Mouse (Mus musculus) mature B cell (primary cell): ENCODE results near the gene Rpp25l.
"Not testable (repeated sequence)": the region's sequence is repeated elsewhere in the genome, so short reads cannot be mapped to it uniquely, and the experiment has no call there.

Experiments used
- in situ Hi-C: fragments of 300-500 bp; cut with MboI; formaldehyde crosslinking; loops from 2 replicates; pipeline ENCODE4 v1.14.3; 2019

Gene Rpp25l

DNA sequence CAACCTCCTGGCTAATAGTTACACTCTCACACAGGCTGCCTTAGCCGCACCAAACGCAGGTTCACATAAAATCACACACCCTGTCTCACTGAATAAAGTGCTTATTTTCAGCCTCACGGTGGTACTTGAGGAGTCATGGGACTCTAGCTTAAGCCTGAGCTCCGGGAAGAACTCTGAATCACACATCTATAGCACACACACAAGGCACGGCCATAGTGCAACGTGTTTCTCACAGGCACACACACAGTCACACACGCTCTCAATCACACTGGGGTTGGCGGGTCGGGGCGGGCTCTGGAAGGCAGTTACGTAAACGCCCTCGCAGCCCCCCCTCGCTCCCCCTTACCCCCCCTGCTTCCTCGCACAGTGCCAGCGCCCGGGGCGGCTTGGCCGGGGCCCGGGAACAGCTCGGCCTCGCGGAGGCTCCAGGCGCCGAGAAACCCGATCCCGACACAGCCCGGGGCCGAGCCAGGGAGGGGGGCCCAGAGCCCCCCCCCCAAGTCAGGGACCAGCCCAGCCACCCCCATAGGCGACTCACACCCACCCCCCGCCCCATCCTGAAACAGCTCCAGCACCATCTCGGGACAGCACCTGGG is 14.8 kb downstream of the Rpp25l start:
- in situ Hi-C loops, result not testable (repeated sequence)

- in situ Hi-C loops, result not testable (repeated sequence)
Observed at GRCm38 (mm10) chr4:41696930-41697841, 16.1 kb downstream of the Rpp25l start, which contains the start of gene Cntfr. Gene Cntfr, minus strand, starts transcription at chr4:41697089.

DNA sequence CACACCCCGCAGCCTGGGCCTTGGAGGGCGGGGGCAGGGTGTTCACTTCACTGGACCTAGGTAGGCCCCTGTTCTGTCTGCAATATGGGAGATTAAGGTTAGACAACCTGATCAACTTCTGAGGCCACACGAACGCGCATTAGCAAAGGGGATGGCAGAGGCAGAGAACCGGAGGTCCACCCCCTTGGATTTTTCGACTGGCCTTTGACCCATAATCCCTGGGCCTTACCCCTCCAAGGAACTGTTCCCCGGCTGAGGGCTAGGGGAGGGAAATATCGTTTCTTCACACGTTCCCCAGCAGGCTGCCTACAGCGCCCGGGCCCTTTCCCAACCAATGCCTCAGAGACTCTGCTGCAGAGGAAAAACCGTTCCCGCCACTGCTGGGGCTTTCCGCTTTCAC is 16.9 kb downstream of the Rpp25l start:
- in situ Hi-C loops, result not testable (repeated sequence)

- in situ Hi-C loops, result not testable (repeated sequence)
Observed at GRCm38 (mm10) chr4:41695800-41696199, 17.5 kb downstream of the Rpp25l start.

DNA sequence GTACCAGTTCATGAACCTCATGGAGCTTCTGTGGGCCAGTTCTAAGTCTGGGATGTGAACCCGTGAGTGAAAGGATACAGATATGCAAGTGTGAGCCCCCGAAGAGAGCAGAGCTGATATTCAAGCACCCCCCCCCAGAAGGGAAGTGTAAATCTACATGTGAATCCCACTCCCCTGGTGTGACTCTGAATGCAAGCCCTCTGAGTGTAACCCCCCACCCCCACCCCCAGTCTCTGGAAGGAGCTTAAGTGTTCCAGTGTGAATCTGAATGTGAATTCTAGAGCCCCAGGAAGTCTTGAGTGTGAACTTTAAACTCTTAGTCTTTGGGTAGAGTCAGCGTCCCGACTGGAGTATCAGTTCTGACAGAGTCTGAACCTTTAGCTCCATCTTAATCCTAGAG is 19.8 kb downstream of the Rpp25l start:
- in situ Hi-C loops, result not testable (repeated sequence)

GRCm38 (mm10) chr4:41690014-41690413 is 23.3 kb downstream of the Rpp25l start:
- in situ Hi-C loops, result not testable (repeated sequence)

GRCm38 (mm10) chr4:41688562-41688961 is 24.8 kb downstream of the Rpp25l start:
- in situ Hi-C loops, result not testable (repeated sequence)

- in situ Hi-C loops, result not testable (repeated sequence)
Observed at GRCm38 (mm10) chr4:41685882-41686492, 27.3 kb downstream of the Rpp25l start.

GRCm38 (mm10) chr4:41684931-41685453 is 28.3 kb downstream of the Rpp25l start:
- in situ Hi-C loops, result not testable (repeated sequence)

DNA sequence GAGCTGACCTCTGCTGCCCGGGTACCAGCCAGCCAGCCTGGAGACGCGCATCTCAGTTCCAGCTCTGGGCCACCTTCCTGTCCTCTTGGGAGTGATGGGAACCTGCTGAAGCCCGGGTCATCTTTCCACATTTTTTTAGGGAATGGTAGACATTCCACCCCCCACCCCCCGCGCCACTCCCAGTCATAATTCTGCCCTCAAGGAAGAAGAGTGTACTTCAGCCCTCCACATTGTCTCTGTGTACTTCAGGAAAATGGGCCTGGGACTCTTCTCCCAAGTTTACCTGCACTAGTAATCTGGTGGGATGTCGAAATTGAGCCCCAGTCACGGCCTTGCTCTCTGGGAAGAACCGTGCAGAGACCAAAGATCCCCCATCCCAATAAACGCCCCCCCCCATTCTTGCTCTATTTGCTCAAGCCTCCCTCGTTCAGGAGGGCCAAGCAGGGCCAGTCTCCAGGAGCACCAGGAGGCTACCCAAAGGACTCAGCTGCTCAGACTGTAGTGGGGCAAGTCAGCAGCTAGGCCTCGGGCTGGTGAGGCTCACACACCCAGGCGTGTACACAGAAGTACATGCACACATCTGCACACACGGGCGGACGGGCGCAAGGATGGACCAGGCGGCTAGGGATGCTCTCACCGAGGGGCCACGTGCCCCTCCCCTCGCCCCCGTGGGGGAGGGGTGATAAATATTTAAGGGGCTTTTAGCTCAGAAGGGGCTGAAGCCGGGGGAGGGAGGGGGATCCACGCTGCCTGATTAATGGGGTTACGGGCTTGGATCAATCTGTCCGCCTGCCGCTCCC is 29.0 kb downstream of the Rpp25l start:
- in situ Hi-C loops, result not testable (repeated sequence)

DNA sequence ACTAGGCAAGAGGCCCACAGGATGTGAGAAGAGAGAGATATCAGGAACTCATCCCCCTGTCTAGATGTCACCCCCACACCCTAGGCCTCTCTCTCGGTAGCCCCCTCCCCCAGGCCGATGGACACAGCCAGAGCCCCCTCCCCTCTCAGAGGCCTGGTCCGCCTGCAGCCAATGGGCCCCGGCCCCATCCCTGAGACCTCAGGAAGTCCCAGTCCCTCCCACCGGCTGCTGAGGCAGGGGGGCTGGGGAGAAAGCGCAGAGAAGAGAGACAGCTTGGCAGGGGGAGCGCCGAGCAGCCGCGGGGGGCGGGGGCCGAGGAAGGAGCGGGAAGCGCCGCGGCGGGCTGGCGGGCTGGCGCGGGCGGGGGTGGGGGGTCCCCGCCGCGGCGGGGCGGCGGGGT is 30.0 kb downstream of the Rpp25l start:
- in situ Hi-C loops, result not testable (repeated sequence)

GRCm38 (mm10) chr4:41682789-41683188 is 30.5 kb downstream of the Rpp25l start:
- in situ Hi-C loops, result no loop called here

DNA sequence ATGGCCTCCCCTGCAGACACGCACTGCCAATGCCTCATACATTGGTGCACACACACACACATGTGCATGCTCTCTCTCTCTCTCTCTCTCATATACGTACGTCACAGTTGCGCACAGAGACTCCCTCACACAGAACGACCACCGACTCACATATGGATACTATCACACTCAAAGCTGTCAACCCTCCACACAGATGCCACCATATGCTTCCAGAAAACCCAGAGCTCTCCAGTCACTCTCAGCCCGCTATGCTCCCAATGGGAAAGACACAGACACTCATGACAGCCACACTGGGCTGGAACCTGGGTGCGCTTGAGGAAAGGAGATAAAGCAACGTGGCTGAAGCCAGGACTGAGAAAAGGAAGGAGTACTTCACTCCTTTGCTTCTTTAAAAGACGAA is 31.4 kb downstream of the Rpp25l start:
- in situ Hi-C loops, result no loop called here

- in situ Hi-C loops, result no loop called here
Observed at GRCm38 (mm10) chr4:41681176-41681575, 32.2 kb downstream of the Rpp25l start.

- in situ Hi-C loops, result no loop called here
Observed at GRCm38 (mm10) chr4:41679291-41679690, 34.0 kb downstream of the Rpp25l start.

- in situ Hi-C loops, result no loop called here
Observed at GRCm38 (mm10) chr4:41678863-41679262, 34.5 kb downstream of the Rpp25l start.

- in situ Hi-C loops, result no loop called here
Observed at GRCm38 (mm10) chr4:41677006-41677629, 36.2 kb downstream of the Rpp25l start.

DNA sequence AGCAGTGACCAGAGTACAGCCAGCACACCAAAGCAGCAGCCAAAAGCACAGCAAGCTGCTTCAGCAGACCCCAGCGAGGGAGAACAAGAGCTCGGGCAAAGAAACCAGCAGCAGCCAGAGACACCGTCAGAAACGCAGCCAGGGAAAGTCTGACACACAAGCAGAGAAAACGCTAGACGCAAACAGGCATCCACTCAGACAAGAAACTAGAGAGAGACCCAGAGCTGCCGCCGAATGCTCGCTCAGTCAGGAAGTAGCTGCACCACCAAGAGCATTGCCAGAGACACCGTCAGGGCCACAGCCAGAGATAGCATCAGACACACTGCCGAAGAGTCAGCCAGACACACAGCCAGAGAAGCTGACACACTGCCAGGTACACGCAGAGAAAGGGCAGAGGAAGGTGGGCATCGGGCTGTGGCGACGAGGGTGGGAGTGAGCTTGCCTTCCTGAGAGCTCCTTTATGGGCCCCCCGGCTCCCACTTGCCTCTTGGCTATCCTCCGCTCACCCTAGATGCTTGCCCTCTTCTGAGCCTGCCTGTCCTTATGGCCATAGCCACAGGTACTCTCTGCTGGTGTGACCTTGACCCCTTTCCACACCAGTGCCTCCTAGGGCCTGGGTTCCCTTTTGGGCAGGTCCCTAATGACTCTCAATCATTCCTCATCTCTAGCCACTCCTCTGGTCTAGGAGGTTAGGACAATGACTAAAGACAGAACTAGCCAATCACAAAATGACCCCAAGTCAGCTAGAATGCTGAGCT is 36.9 kb downstream of the Rpp25l start:
- in situ Hi-C loops, result no loop called here

DNA sequence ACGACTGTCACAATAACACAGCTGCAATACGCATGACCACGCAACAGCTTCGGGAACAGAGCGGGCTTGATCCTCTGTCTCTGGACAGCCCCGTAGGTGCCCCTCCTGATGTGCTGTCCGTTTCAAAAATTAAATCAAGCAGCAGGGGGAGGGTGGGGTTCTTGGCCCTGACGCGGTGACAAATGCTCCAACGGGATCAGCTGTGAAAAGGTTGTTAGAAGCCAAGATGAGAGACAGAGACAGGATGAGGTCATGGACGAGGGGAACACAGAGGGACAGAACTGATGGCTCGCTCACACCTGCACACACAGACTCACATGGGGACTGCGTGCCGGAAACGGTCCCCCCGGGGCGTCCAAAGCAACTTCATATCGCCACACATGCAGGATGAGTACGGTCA is 40.1 kb downstream of the Rpp25l start:
- in situ Hi-C loops, result no loop called here

- in situ Hi-C loops, result no loop called here
Observed at GRCm38 (mm10) chr4:41672522-41672963, 40.8 kb downstream of the Rpp25l start.
